Mouse (Mus musculus): ENCODE measurements around the gene Clcnka.

Gene Clcnka

DNA sequence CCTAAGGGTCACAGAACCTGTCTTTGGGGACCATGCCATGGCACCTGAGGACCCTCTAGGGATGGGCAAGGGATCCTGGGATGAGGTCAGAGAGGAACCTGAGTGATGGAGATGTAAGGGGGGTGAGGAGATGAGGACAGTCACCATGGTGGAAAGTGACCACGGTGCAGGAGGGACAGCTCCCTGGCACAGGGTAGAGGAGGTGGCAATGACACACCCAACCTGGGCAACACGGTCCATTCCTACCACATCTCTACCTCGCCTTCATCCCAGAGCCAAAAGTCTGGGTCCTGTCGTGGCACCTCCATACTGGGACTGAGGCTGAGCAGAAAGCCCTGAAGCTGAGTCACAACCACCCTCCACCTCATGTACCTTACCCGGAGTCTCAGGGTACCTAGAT, 24.3 kb upstream of the Clcnka start:
- no peak for DNase-seq (ENCODE audit: inconsistent age in 2 of 2, low spot score in 1 of 2)

DNA sequence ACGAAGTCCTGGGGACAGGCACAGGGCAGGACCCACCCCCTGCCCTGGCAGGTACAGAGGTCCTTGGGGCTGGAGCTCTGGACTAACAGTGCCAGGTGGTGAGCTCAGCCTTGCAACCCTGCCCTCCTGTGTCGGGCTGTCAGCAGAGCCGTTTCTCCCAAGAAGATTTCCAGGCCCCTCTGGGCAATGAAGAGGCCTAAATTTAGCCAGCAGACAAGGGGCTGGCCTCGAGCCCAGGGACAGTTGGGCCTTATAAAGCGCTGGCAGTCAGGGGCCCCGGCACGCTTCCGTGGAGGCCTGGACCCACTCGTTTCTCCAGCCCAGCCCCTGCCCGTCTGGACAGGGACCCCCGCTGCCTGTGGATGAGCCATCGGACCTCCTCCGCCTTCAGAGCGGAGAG, 22.9 kb upstream of the Clcnka start:
- DNase-seq (ENCODE audit: inconsistent age in 2 of 2, low spot score in 1 of 2) = peak in 1 of 2 experiments; percentile 62

DNA sequence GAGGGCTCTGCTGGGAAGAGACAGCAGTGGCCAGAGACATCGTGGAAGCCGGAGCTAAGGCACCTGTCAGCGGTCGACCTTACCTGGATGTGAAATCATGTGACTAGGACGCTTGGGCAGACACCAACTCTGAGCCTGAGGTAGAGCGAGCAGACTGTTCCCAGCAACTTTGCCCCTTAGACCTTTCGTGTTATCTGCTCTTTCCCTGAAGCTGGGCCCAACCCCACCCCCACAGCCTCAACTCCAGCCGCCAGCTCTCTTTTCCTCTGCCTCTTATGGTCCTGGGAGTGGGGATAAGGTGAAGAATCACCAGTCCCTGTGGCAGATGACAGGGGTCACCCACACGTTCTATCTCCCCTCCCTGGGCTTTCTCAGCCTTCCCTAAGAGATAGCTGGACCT, 22.4 kb upstream of the Clcnka start:
- DNase-seq (ENCODE audit: inconsistent age in 2 of 2, low spot score in 1 of 2) = no peak

DNA sequence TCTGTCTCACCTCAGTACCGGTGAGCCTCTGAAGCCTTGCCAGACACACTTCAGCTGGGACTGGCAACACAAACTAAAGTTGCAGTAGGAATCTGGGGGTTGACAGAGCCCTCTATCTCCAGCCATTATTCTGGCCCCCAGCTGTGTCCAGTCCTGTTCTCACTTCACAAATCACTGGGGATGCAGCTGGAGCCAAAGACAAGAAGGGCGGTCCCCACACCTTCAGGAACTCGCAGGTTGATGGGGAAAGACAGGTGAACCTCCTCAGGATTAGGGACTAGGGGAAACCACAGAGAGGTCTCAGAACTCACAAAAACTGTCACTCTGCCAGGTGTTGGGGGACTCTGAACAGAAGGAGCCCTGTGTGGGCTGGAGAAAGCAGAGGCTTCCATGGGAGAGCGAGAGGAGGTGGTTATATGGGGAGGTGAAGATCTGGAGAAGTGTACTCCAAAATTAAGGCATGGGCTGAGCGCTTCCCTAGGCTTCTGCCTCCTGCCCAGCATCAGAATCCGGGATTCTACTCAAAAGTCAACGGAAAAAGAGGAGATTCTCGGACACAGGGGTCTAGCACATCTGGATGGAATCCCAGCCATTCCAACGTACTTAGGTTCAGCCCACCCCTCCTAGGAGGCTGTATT, 21.8 kb upstream of the Clcnka start, which contains the start of gene Hspb7:
Gene Hspb7, plus strand, starts transcription at position 588 of the 638 bp plus-strand sequence.
- DNase-seq (ENCODE audit: inconsistent age in 2 of 2, low spot score in 1 of 2) = no peak

DNA sequence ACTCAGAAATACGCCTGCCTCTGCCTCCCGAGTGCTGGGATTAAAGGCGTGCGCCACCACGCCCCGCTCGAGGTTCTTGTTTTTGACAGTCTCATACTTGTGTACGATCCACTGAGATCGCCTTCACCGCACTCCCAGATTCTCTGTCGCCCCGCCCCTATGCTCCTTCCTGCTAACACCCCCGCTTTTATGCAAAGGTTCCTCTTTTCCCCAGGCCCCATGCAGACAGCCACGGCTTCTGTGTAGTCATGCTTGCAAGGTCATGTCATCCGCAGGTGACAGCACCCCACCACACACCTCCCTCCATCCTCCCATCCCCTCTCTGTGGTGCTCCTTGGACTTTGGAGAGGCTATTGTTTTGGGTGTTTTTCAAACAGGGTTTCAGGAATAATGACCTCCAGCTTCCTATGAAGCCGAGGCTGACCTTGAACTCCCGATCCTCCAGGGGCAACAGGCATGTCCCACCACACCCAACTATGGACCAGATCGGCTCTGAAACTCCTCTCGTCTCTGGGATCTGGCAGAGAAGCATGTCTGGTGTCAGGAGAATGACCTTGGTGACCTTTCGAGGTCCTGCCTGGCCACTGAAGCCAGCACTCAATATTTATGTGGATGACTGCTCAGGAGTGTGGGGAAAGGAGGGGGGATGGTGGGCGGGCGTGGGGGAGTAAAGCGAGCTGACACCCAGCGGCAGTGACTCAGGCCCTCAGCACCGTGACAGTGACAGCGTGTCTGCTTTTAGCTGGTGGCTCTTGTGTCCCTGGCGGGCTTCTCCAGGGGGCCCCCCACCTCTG, 21.1 kb upstream of the Clcnka start:
- peak in 1 of 2 experiments; percentile 70 for DNase-seq (ENCODE audit: inconsistent age in 2 of 2, low spot score in 1 of 2)

DNA sequence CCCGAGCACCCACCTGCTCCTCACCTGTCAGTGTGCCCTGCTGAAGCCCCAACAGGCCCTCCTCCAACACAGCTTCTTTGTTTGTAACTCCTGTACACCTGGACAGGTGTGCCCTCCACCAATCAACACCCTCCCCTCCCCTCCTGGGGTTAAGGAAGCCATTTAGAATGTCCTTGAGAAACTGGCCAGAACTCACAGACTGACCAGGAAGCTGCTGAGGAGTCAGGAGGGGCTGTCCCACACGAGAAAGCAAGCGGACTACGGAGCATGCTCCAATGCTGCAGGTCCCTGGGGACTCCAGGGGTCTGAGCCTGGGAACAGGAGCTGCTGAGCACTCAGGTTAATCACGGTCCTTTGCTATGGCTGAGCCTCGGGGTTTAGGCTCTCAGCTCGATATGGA, 17.4 kb upstream of the Clcnka start, which contains the start of gene Clcnkb:
Gene Clcnkb, minus strand, starts transcription at position 91 of the 400 bp plus-strand sequence.
- no peak for DNase-seq (ENCODE audit: inconsistent age in 2 of 2, low spot score in 1 of 2)

DNA sequence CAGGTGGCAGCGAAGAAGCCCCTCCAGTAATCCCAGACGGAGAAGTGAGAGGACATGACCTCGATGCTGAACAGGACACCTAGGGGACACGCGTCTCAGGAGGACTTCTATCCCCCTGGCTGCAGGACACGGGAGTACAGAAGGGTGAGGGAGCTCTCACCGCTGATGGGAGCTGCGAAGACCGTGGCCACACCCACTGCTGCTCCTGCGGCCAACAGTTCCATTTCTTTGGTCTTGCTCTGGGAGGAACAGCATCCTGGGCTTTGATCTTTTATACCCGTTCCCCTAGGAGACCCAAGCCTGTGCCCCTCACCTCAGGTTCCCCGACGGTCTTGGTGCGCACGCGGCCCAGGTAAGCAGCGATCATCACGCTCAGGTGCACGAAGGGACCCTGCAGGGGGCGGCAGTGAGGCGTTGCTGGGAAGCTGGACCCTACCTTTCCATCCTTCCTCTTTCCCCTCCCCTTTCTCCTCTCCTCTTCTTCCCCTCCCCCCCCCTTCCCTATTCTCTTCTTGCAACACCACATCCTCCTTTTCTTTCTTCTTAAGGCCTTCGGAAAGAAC, 13.0 kb upstream of the Clcnka start:
- no peak for DNase-seq (ENCODE audit: inconsistent age in 2 of 2, low spot score in 1 of 2)

DNA sequence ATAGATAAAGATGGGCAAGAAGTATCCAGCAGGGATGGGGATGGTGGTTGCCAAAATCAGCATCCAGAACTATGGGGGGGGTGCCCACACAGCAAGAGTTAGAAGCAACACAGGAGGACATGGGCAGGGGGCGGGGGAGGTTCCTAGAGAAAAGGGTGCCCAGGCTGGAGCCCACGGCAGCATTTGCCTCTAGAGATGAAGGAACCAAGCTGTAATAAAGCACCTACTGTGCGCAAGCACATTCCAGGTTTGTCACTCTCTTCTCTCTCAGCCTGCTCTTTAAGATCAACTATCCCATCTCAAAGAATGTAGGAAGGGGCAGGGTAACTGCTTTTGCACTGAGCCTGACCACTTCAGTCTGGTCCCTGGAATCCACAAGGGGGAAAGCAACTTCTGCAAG, 10.1 kb upstream of the Clcnka start:
- no peak for DNase-seq (ENCODE audit: inconsistent age in 2 of 2, low spot score in 1 of 2)

DNA sequence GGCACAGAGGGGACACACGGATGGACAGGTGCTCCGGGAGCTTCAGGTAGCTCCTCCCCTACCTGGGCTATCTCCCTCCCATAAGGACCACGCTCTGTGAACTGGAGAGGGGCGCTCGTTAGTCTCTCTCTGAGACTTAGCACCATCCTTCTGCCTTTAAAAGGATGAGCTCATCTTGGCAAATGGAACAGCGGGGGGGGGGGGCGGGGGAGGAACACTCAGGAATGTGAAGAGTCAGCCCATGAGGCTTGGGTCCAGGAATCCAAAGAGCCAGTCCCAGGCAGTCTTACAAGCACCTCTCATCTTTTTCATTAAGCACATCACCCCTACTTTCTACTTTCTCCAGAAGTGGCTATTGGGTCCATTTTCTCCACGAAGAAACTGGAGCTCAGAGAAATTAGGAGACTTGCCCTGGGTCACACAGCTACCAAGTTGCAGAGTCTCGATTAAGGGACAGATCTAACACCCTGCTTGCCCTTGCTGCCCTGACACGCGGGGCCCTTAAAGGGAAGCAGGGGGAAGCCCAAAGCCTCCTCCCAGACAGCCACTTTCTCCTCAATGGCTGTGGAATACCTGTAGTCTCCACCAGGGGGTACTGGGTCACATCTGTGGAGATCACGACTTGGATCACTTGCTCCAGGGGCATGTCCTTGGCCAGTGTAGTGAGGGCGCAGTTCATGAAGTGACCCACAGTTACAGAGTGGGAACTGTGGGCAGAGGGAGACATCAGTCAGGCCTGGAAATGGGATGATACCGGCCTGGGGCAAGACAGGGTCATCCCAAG, 8.2 kb upstream of the Clcnka start:
- peak; percentile 62 to 86 for DNase-seq (ENCODE audit: inconsistent age in 2 of 2, low spot score in 1 of 2)

DNA sequence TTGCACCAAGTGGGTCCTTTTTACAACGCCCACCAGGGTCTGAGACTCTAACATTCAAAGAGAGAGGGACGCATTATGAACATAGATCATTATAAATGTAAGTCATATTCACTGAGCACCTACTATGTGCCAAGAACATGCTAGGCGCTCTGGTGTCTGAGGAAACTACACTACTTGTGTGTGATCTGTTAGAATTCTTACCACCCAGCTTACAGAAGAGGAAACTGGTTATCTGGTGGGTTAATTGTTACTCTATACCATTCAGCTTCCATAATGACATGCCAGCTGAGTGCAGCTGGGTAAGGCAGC, 6.7 kb upstream of the Clcnka start:
- no peak for DNase-seq (ENCODE audit: inconsistent age in 2 of 2, low spot score in 1 of 2)

DNA sequence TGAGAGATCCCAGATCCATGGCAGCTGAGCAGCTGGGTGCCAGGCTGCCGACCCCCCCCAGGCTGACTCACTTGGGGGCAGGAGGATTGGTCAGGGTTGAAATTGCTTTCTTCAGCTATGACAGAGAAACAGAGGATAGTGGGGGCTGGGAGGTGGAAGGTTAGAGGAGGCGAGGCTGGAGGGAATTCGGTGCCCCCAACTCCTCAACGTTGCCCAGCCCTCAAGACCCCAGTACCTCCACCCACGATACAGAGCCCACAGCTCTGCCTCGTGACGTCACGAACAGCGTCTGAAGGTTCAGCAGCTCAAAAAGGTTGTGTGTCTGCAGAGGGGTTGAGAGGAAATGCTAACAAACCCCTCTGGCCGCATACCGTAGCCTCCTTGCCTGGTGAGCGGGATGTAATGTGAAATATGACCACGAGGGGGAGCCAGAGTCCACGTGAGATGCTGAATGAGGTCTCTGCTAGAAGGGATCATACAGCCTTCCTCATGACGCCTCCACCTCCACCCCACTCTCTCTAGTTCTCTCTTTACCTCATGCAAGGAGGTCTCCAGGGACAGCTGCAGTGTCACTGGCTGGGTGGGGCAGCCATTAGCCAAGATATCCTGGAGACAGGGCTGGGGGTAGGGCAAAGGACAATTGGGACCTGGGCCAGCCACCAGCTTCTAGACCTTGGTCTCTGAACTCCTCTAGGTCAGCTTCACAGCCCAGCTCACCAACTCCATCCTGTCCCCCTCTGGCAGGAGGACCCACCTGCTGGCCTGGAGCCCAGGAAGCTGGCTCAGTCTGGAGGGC, 6.2 kb upstream of the Clcnka start:
- peak; percentile 85 to 96 for DNase-seq (ENCODE audit: inconsistent age in 2 of 2, low spot score in 1 of 2)

DNA sequence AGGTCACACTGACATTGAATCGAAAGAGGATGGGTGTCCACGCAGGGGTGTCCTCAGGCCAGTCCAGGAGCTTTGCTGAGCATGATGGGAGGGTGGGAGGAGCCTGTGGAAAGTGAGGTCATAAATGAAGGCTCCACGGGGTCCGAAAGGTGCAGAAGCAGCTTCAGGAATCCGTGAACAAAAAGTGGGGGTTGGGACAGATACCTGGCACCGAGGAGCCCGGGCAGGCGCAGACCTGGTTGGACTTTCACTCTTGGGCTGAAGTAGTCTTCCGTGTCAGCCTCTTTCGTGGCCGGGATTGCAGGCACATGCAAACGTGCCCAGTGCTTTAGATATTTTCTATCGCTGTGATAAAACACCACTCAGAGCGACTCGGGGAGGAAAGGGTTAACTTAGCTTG, 1.6 kb upstream of the Clcnka start:
- no peak for DNase-seq (ENCODE audit: inconsistent age in 2 of 2, low spot score in 1 of 2)

DNA sequence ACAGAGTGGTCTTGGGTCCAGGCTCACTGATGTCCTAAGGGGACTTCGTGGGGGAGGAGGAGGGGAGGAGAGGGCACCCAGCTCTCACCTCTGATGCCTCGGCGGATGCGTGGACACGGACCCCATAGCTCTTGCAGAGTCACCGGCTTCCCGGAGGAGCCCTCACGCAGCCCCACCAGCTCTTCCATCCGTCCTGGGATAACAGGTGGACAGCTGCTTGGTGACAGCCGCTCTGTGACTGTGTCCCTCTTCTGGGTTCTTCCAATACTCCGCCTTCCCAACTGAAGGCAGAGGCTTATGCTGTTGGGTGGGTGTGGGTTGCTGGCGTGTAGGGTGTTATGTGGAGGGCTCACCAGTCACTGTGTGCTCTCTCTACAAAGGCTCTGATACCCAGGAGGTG, 663 bp downstream of the Clcnka start:
- no peak for DNase-seq (ENCODE audit: inconsistent age in 2 of 2, low spot score in 1 of 2)

DNA sequence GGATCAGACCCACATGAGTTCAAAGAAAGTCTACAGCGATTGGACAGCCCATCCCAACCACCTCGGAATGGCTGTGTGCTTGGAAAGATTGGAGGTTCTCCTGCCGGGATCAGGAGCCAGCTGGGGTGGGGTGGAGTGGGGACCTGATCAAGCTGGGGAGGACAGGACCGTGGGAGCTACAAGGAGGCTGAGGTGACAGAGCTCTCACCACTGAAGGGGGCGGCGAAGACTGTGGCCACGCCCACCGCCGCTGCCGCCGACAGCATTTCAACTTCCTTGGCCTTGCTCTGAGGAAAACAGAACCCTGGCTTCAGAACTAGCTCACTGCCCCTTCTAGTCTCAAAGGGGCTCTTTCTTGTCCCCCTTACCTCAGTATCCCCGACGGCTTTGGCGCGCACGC, 3.8 kb downstream of the Clcnka start:
- no peak for DNase-seq (ENCODE audit: inconsistent age in 2 of 2, low spot score in 1 of 2)

DNA sequence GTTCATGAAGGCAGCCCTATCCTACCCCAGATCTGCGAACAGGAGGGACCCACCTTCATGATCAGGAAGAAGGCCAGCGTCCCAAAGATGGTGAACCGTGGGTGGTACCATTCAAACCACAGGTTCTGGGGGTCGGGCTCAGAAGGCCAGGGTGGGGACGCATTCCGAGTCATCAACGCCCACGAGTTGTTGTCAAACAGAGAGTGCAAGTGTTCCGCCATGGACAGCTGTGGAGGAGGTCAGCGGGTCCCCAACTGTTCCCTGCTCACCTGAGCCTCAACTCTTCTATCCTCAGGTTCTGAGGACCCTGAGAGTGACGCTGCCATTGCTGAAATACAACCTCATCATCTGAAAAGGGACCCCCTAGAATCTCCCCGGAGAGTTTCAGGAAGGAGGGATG, 7.2 kb downstream of the Clcnka start:
- no peak for DNase-seq (ENCODE audit: inconsistent age in 2 of 2, low spot score in 1 of 2)

DNA sequence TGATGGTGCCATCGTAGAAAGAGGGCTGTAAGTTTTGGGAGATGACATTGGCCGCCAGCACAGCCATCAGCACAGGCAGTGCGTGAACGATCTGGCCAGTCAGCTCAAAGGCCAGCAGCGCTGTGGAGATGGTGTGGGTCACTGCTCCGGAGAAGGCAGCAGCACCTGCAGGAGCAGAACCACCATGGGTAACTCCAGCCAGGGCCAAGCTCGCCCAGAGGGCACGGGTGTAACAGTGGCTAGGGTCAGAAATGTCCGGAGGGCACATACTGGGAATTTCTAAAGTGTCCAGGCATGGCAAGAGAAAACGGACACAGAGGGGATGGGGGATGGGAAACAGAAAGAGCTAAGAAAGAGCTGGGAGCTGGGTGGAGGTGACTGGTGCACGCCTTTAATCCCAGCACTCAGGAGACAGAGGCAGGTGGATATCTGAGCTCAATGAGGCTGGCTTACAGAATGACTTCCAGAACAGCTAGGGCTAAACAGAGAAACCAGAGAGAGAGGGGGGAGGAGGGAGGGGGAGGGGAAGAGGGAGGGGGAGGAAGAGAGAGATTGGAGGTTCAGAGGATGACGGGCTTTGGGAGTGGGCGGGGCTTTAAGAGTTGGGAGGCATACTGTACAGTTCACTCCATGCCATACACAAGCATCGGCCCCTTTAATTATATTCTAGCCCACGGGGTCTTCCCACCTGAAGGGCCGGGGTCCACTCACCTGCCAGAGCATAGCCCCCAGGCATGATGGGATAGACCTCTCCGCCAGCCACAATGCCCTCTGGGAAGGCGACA, 9.0 kb downstream of the Clcnka start:
- DNase-seq (ENCODE audit: inconsistent age in 2 of 2, low spot score in 1 of 2) = no peak

DNA sequence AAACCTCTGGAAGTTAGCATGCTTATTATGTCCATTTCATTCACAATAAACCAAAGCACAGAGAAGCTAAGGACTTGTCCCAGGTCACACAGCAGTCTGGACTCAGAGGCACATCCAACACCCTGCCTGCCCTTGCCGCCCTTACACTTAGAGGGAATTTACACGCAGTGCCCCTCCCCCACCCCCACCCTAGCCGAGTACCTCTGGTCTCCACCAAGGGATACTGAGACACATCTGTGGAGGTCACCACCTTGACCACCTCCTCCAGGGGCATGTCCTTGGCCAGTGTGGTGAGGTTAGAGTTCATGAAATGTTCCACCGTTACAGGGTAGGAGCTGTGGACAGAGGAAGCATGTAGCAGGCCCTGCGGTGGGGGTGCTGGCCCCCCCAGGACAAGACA, 10.6 kb downstream of the Clcnka start:
- DNase-seq (ENCODE audit: inconsistent age in 2 of 2, low spot score in 1 of 2) = peak in 1 of 2 experiments; percentile 21

DNA sequence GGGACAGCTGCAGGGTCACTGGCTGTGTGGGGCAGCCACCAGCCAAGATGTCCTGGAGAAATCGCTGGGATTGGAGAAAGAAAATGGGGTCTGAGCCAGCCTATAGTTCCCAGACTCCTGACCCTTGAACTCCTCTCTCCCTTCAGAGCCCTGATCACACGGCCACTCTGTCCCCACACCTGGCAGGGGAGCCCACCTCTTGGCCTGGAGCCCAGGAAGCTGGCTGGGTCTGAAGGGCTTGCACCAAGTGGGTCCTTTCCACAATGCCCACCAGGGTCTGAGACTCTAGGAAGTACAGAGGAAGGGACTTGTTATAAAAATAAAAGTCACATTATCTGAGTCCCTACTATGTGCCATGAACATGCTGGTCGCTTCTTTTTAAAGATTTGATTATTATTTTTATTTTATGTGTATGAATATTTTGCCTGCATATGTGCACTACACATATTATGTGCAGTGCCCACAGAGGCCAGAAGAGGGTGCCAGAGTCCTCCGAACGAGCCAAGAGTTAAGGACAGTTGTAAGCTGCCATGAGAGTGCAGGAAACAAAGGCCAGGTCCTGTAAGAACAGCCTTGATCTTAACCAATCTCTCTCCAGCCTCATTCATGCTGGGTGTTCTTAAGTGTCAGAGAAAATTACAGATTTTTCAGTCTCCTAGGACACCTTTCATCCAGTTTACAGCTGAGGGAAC, 11.3 kb downstream of the Clcnka start:
- peak; percentile 68 to 92 for DNase-seq (ENCODE audit: inconsistent age in 2 of 2, low spot score in 1 of 2)

DNA sequence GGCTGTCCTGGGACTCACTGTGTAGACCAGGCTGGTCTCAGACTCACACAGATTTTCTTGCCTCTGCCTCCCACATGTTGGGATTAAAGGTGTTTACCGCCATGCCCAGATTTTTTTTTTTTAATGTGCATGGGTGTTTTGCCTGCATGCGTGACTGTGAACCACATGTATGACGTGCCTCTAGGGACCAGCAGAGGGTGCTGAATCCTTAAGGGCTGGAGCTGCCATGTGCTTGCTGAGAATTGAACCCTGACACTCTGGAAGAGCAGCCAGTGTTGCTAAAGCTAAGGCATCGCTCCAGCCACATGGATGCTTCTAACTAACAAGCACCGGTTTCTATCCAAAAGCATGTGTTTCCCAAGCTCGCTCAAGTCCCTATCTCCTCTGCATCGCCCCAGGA, 12.4 kb downstream of the Clcnka start:
- DNase-seq (ENCODE audit: inconsistent age in 2 of 2, low spot score in 1 of 2) = peak in 1 of 2 experiments; percentile 20

Data from adrenal gland, adult (tissue).